Mouse (Mus musculus) G1E (cell line): ENCODE results near the gene Hipk1. TPM values are rescaled to one million over a fixed set of nuclear protein-coding genes. Genes with fewer than 3 reads are reported as not detected.

Experiments used
- ATAC-seq: 2 replicates; pipeline ENCODE4 v1.8.0; 2016; ENCODE audit warnings: mild to moderate bottlenecking; ENCODE audit not compliant: insufficient number of reproducible peaks, poor library complexity, low FRiP score, severe bottlenecking; ENCODE audit errors: extremely low read depth
- DNase-seq: peaks from one replicate; pipeline ENCODE4 v3.0.0; 2012; ENCODE audit warnings: low spot score
- H3K27me3 ChIP-seq: 2 replicates; pipeline ENCODE4 v1.6.1; 2012; ENCODE audit warnings: mild to moderate bottlenecking, low read length, inconsistent platforms; ENCODE audit not compliant: insufficient read depth
- H3K36me3 ChIP-seq: replicated peaks from 2 replicates; pipeline ENCODE3; 2012; ENCODE audit warnings: mild to moderate bottlenecking, inconsistent platforms
- H3K4me1 ChIP-seq: 2 replicates; pipeline ENCODE4 v1.6.1; 2012; ENCODE audit warnings: low read depth, low read length, inconsistent platforms, mixed read lengths; ENCODE audit not compliant: insufficient read depth
- H3K4me3 ChIP-seq: 2 replicates; pipeline ENCODE4 v1.5.1; 2012; ENCODE audit warnings: low read depth, mild to moderate bottlenecking, inconsistent platforms, low read length, moderate library complexity, mixed read lengths
- H3K9me3 ChIP-seq: replicated peaks from 2 replicates; pipeline ENCODE4 v1.6.1; 2012; ENCODE audit warnings: inconsistent platforms
- CTCF ChIP-seq: IDR thresholded peaks from 2 replicates; pipeline ENCODE4 v1.5.1; 2012; ENCODE audit warnings: low read depth, low read length, inconsistent platforms, mixed read lengths
- GATA1 ChIP-seq: IDR thresholded peaks from 2 replicates; pipeline ENCODE4 v1.6.1; 2012; ENCODE audit warnings: borderline replicate concordance, low read length, inconsistent platforms, mixed read lengths
- GATA2 ChIP-seq: IDR thresholded peaks from 2 replicates; pipeline ENCODE4 v1.6.1; 2012; ENCODE audit warnings: low read depth, low read length, inconsistent platforms, borderline replicate concordance
- POLR2AphosphoS5 ChIP-seq: IDR thresholded peaks from 2 replicates; pipeline ENCODE4 v1.6.1; 2012; ENCODE audit warnings: low read depth, low read length, inconsistent platforms; ENCODE audit not compliant: insufficient replicate concordance
- TAL1 ChIP-seq: conservative IDR thresholded peaks from 2 replicates; pipeline ENCODE4 v1.6.1; 2012; ENCODE audit warnings: low read depth, low read length, inconsistent platforms, mixed read lengths
- polyA plus RNA-seq: library from polyadenylated mRNA; stranded (reverse); fragments of >175 nt; gene quantifications from 2 replicates; pipeline ENCODE4 v1.2.3, GENCODE M21; 2012
- total RNA-seq, 2 experiments: library from RNA; stranded (forward) in 1 of 2; stranded (reverse) in 1 of 2; fragments of 200-1000 nt in 1 of 2; fragments of >200 nt in 1 of 2; fragmentation: Nextera tagmentation in 1 of 2; gene quantifications; 2 replicates each; pipeline ENCODE4 v1.2.3; 2014 to 2017

The Hipk1 gene
- total and polyA plus RNA-seq, 3 experiments: 42.6 to 188 (median 57.5) TPM

- no peaks in the 10 kb centered on the region for H3K9me3 ChIP-seq
- no peak for ATAC-seq
- peaks cover 79% of the 10 kb centered on the region for H3K36me3 ChIP-seq
- no peak for TF ChIP-seq TAL1
- TF ChIP-seq GATA2: no peak
- TF ChIP-seq GATA1: no peak
- no peak for TF ChIP-seq POLR2AphosphoS5
- no peak for TF ChIP-seq CTCF
- no peak for DNase-seq
- no peaks in the 10 kb centered on the region for H3K27me3 ChIP-seq
- peaks cover 35% of the 10 kb centered on the region for H3K4me1 ChIP-seq
- H3K4me3 ChIP-seq: no peak overlapping the region
Observed at GRCm38 (mm10) chr3:103774009-103774408, 17.4 kb downstream of the Hipk1 start.

DNA sequence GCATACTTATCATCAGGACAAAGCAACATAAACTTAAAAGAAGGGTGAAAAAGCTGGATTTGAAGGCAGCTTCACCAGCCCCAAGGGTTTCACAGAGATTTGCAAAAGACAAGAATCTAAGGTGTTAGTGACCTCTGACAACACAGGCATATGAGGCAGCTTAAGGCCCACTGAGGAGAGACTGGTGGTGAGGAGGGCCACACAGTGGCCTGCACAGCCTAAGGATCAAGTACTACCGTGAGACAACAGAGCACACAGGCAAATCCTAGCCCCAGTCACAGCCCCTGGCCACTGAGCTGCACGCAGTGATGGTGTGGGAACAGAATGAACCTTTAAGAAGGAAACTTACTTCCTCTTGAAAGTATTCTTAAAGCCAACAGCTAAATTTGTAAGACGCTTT is 17.9 kb downstream of the Hipk1 start:
- Histone ChIP-seq H3K4me3 (no peak overlapping the region), H3K9me3 (no peaks in the 10 kb centered on the region), H3K4me1 (peaks cover 31% of the 10 kb centered on the region), H3K36me3 (peaks cover 79% of the 10 kb centered on the region), H3K27me3 (no peaks in the 10 kb centered on the region)
- ATAC-seq (no peak), DNase-seq (no peak)
- TF ChIP-seq GATA1: no peak
- no peak for TF ChIP-seq CTCF
- no peak for TF ChIP-seq GATA2
- TF ChIP-seq TAL1: no peak

DNA sequence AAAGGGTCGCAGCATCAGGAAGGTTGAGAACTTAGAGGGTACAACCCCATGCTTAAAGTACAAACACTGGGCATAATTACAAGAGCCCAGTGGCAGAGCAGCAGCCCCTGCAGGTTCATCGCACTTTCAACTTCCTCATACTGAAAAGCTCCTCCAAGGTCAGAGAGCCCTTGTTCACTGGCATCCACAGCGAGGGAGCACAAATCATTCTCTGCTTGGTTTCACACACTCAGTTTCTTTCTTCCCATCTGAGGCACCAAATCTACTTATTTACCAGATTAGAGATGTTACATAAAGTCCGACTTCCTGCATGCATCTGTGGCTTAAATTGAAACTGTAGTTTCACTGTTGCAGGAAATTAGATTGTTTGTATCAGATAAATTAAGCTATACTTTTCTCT is 18.5 kb downstream of the Hipk1 start:
- H3K4me1 ChIP-seq: peaks cover 26% of the 10 kb centered on the region
- peaks cover 79% of the 10 kb centered on the region for H3K36me3 ChIP-seq
- DNase-seq: no peak
- no peaks in the 10 kb centered on the region for H3K27me3 ChIP-seq
- TF ChIP-seq POLR2AphosphoS5 (no peak), TAL1 (no peak), GATA2 (no peak), GATA1 (no peak), CTCF (no peak)
- H3K9me3 ChIP-seq: no peaks in the 10 kb centered on the region
- peak; percentile 40; the same call in 1 of the 2 replicates for ATAC-seq
- H3K4me3 ChIP-seq: no peak overlapping the region

DNA sequence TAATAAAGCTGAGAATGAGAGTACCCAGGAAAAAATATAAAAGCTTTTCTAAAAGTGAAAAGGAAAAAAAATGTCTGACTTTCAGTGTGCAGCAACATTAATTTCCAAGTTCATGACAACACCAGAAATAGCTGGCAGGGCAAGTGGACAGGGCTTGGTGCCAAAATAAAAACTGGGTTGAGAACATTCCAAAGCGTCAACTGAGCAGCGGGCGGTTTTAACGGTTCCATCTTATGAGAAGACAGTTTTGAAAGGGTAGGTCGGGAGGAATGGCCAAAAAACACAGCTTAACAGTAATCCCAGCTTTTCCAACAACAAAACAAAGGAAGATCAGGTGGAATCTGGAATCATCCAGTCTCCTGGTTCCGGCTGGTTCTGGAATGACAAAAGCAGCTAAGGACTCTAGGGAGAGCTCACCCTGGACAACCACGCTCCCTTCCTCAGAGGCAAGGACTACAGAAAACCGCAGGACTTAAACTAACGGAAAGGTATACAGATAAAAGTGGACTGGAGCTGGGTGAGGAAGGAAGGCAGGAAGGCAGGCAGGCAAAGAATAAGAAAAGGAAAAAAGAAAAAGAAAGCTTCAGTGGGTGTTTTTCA is 19.7 kb downstream of the Hipk1 start:
- TF ChIP-seq POLR2AphosphoS5 (no peak), CTCF (no peak), TAL1 (no peak), GATA1 (no peak), GATA2 (no peak)
- DNase-seq (no peak), ATAC-seq (no peak)
- H3K4me1 ChIP-seq: peaks cover 19% of the 10 kb centered on the region
- no peaks in the 10 kb centered on the region for H3K27me3 ChIP-seq
- H3K9me3 ChIP-seq: no peaks in the 10 kb centered on the region
- no peak overlapping the region for H3K4me3 ChIP-seq
- H3K36me3 ChIP-seq: peaks cover 77% of the 10 kb centered on the region

DNA sequence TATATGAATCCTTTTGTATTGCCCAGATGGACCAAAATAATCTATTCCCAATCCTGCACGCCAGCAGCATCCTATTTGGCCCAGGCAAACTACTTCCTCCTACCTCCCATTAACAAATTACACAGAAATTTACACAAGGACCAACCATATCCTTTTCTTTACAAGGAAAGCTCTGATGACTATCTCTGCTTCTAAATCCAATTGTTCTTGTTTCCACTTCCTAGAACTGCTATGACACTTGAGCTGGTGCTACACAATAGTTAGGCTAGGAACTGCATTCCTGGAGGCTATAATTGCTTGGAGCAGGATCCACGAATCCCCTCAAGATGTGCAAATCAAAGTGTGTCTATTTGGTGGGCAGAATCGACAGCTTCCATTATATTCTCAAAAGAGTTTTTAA is 24.6 kb downstream of the Hipk1 start:
- Histone ChIP-seq H3K4me3 (no peak overlapping the region), H3K27me3 (no peaks in the 10 kb centered on the region), H3K36me3 (peaks cover 79% of the 10 kb centered on the region), H3K9me3 (no peaks in the 10 kb centered on the region), H3K4me1 (peaks cover 2% of the 10 kb centered on the region; the same call in 1 of the 2 replicates)
- TF ChIP-seq GATA1 (no peak), TAL1 (no peak), GATA2 (no peak)
- no peak for ATAC-seq
- no peak for DNase-seq

GRCm38 (mm10) chr3:103759261-103759970 is 31.9 kb downstream of the Hipk1 start:
- ATAC-seq (no peak), DNase-seq (no peak)
- Histone ChIP-seq H3K4me3 (no peak overlapping the region), H3K27me3 (no peaks in the 10 kb centered on the region), H3K36me3 (peaks cover 85% of the 10 kb centered on the region), H3K9me3 (no peaks in the 10 kb centered on the region), H3K4me1 (no peaks in the 10 kb centered on the region)
- no peak for TF ChIP-seq CTCF
- no peak for TF ChIP-seq GATA2
- TF ChIP-seq TAL1: no peak
- TF ChIP-seq GATA1: no peak
- TF ChIP-seq POLR2AphosphoS5: no peak

DNA sequence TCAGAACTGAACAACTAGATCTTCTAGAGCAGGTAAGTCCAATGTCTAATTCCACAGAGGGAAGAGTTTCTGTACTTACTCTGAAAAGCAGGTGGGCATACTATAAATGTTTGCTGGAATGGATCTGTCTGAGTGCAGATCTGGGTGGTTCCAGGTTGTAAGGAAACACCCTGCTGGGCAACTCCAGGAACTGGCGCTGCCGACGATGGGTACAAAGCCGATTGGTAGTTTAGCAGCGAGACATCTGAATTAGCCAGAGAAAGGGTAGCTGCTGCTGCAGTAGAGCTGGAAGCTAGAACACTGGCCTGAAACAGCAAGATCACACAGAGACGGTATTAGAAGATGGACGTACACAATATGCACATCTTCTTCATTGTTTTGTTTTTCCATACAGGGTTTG is 32.9 kb downstream of the Hipk1 start:
- no peak for TF ChIP-seq TAL1
- TF ChIP-seq GATA1: no peak
- no peak for TF ChIP-seq GATA2
- TF ChIP-seq POLR2AphosphoS5: no peak
- TF ChIP-seq CTCF: no peak
- H3K4me1 ChIP-seq: no peaks in the 10 kb centered on the region
- H3K9me3 ChIP-seq: no peaks in the 10 kb centered on the region
- no peaks in the 10 kb centered on the region for H3K27me3 ChIP-seq
- H3K4me3 ChIP-seq: no peak overlapping the region
- DNase-seq (no peak), ATAC-seq (no peak)
- peaks cover 87% of the 10 kb centered on the region for H3K36me3 ChIP-seq
